Mouse (Mus musculus) liver, embryonic 12.5 days (tissue): ENCODE data around the gene Hebp1. TPM values are rescaled to one million over a fixed set of nuclear protein-coding genes. Genes with fewer than 3 reads are reported as not detected.
A peak's percentile ranks its signal among the peaks of the same experiment; 100 is the strongest.

Experiments
- ATAC-seq: fragments of 200-750 bp; cut with Nextera tagmentation; 2 replicates; pipeline ENCODE4 v1.8.0; 2017; ENCODE audit warnings: moderate number of reproducible peaks, mild to moderate bottlenecking, moderate library complexity
- H3K27ac ChIP-seq: fragments of 300-500 bp; sonication (generic); 2 replicates; pipeline ENCODE4 v1.5.1; 2016; ENCODE audit warnings: mild to moderate bottlenecking
- H3K27me3 ChIP-seq: fragments of 300-500 bp; sonication (generic); replicated peaks from 2 replicates; pipeline ENCODE4 v1.6.1; 2016; ENCODE audit warnings: mild to moderate bottlenecking, moderate library complexity
- H3K36me3 ChIP-seq: fragments of 300-500 bp; sonication (generic); 2 replicates; pipeline ENCODE4 v1.6.1; 2016; ENCODE audit warnings: mild to moderate bottlenecking, moderate library complexity
- H3K4me1 ChIP-seq: fragments of 300-500 bp; sonication (generic); 2 replicates; pipeline ENCODE4 v1.6.1; 2016
- H3K4me2 ChIP-seq: fragments of 300-500 bp; sonication (generic); 2 replicates; pipeline ENCODE4 v1.6.1; 2016; ENCODE audit warnings: mild to moderate bottlenecking, moderate library complexity
- H3K4me3 ChIP-seq: fragments of 300-500 bp; sonication (generic); 2 replicates; pipeline ENCODE4 v1.5.1; 2016; ENCODE audit warnings: mild to moderate bottlenecking, moderate library complexity
- H3K9ac ChIP-seq: fragments of 300-500 bp; sonication (generic); 2 replicates; pipeline ENCODE4 v1.6.1; 2016; ENCODE audit warnings: mild to moderate bottlenecking, moderate library complexity
- H3K9me3 ChIP-seq: fragments of 300-500 bp; sonication (generic); replicated peaks from 2 replicates; pipeline ENCODE4 v1.6.1; 2016; ENCODE audit warnings: mild to moderate bottlenecking, moderate library complexity
- WGBS: fragments of 180-500 bp; shearing (Covaris S2); methylation state at CpG from one replicate; pipeline ENCODE4 v1.1.7; 2016; ENCODE audit not compliant: insufficient replicate concordance; 5-methylcytosine and 5-hydroxymethylcytosine counted together
- polyA plus RNA-seq: library from polyadenylated mRNA; unstranded; fragments of >200 nt; fragmentation: Nextera tagmentation; extraction: Ambion mirVana; gene quantifications from 2 replicates; pipeline ENCODE4 v1.2.1, GENCODE M21; 2016

The Hebp1 gene
- polyA plus RNA-seq, 1 experiment from 2014 or later: 120 TPM

GRCm38 (mm10) chr6:135157496-135157895 is 40.3 kb downstream of the Hebp1 start:
- Histone ChIP-seq H3K9ac (0 out of 2 replicates have a peak overlapping the region, but pooled peaks have one; percentile 27), H3K9me3 (no peaks in the 10 kb centered on the region), H3K27ac (no peak overlapping the region), H3K4me3 (no peak overlapping the region), H3K4me1 (peaks cover 60% of the 10 kb centered on the region), H3K27me3 (no peaks in the 10 kb centered on the region), H3K4me2 (no peak overlapping the region), H3K36me3 (peaks cover 74% of the 10 kb centered on the region)
- ATAC-seq: peak; percentile 34; the same call in 1 of the 2 replicates
- WGBS: 71% methylated on average over 4 of the region's 4 CpGs

DNA sequence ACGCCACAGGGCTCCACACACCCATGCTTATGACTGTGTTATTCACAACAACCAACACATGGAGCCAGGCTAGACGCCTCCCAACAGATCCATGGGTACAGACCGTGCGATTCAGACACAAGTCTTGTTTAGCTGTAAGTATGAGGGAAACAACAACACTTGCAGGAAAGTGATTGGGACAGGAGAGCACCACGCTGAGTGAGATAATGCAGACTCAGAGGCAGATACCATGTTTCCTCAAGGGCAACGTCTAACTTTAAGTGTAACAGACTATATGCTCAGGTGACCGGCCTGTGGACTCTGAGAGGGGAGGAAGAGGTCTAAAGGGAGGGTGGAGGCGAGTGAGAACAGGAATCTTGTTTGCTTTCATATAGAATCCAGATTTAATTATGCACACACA is 41.2 kb downstream of the Hebp1 start:
- 41% methylated on average over 8 of the region's 8 CpGs for WGBS
- no peak overlapping the region for H3K4me2 ChIP-seq
- H3K36me3 ChIP-seq: peaks cover 76% of the 10 kb centered on the region
- no peaks in the 10 kb centered on the region for H3K9me3 ChIP-seq
- H3K27ac ChIP-seq: no peak overlapping the region
- H3K4me1 ChIP-seq: peaks cover 53% of the 10 kb centered on the region
- no peaks in the 10 kb centered on the region for H3K27me3 ChIP-seq
- H3K9ac ChIP-seq: 0 out of 2 replicates have a peak overlapping the region, but pooled peaks have one; percentile 5
- no peak overlapping the region for H3K4me3 ChIP-seq
- peak; percentile 58 for ATAC-seq

GRCm38 (mm10) chr6:135153719-135154118 is 44.1 kb downstream of the Hebp1 start:
- 84% methylated on average over 5 of the region's 5 CpGs for WGBS
- H3K9me3 ChIP-seq: no peaks in the 10 kb centered on the region
- ATAC-seq: no peak
- no peak overlapping the region for H3K4me3 ChIP-seq
- H3K27ac ChIP-seq: no peak overlapping the region
- peaks cover 26% of the 10 kb centered on the region for H3K4me1 ChIP-seq
- H3K27me3 ChIP-seq: no peaks in the 10 kb centered on the region
- peaks cover 78% of the 10 kb centered on the region for H3K36me3 ChIP-seq
- H3K9ac ChIP-seq: no peak overlapping the region
- no peak overlapping the region for H3K4me2 ChIP-seq

GRCm38 (mm10) chr6:135150311-135150710 is 47.5 kb downstream of the Hebp1 start:
- Histone ChIP-seq H3K27me3 (no peaks in the 10 kb centered on the region), H3K4me2 (no peak overlapping the region), H3K4me1 (no peaks in the 10 kb centered on the region), H3K9ac (no peak overlapping the region), H3K36me3 (peaks cover 97% of the 10 kb centered on the region), H3K9me3 (no peaks in the 10 kb centered on the region), H3K4me3 (no peak overlapping the region), H3K27ac (no peak overlapping the region)
- peak; percentile 48 for ATAC-seq
- WGBS: 26% methylated on average over 5 of the region's 5 CpGs

GRCm38 (mm10) chr6:135149722-135150121 is 48.1 kb downstream of the Hebp1 start:
- no peak overlapping the region for H3K4me2 ChIP-seq
- H3K9ac ChIP-seq: no peak overlapping the region
- peak; percentile 44; the same call in 1 of the 2 replicates for ATAC-seq
- H3K9me3 ChIP-seq: no peaks in the 10 kb centered on the region
- H3K36me3 ChIP-seq: peaks cover 97% of the 10 kb centered on the region
- H3K4me1 ChIP-seq: no peaks in the 10 kb centered on the region; the same call in 1 of the 2 replicates
- WGBS: 73% methylated on average over 4 of the region's 4 CpGs
- H3K4me3 ChIP-seq: no peak overlapping the region
- no peaks in the 10 kb centered on the region for H3K27me3 ChIP-seq
- H3K27ac ChIP-seq: no peak overlapping the region

GRCm38 (mm10) chr6:135149175-135149574 is 48.6 kb downstream of the Hebp1 start:
- 0 out of 2 replicates have a peak, but pooled peaks have one; percentile 3 for ATAC-seq
- H3K4me2 ChIP-seq: no peak overlapping the region
- peaks cover 97% of the 10 kb centered on the region for H3K36me3 ChIP-seq

DNA sequence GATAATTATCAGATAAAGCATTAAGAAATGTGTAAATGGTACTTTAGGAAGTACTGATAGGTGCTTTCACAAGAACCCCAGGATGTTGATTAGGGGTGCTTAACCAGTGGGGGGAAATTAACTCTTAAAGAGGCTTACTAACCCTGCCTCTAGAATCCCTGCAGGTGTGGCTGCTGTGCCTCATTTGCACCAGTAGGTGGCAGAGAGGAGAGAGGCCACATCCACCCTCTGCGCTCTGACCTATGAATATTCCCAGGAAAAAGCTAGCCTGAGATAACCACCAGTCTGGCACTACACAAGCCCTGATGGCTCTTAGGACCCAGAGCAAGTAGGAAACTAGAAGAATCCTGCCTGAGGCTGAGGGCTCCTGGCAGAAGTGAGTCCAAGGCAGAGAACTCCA is 49.3 kb downstream of the Hebp1 start:
- Histone ChIP-seq H3K9me3 (no peaks in the 10 kb centered on the region), H3K4me2 (no peak overlapping the region), H3K4me1 (peaks cover 4% of the 10 kb centered on the region; the same call in 1 of the 2 replicates), H3K4me3 (no peak overlapping the region), H3K27ac (no peak overlapping the region), H3K9ac (no peak overlapping the region), H3K27me3 (no peaks in the 10 kb centered on the region), H3K36me3 (peaks cover 97% of the 10 kb centered on the region)
- WGBS: 35% methylated on average over 1 of the region's 1 CpGs
- peak; percentile 14; the same call in 1 of the 2 replicates for ATAC-seq

More at GRCm38 (mm10) chr6:135149175-135149574, 48.6 kb downstream of the Hebp1 start:
- WGBS: 80% methylated on average over 4 of the region's 4 CpGs
- Histone ChIP-seq H3K27me3 (no peaks in the 10 kb centered on the region), H3K27ac (no peak overlapping the region), H3K4me1 (no peaks in the 10 kb centered on the region; the same call in 1 of the 2 replicates), H3K9ac (no peak overlapping the region), H3K4me3 (no peak overlapping the region), H3K9me3 (no peaks in the 10 kb centered on the region)

- H3K9ac ChIP-seq: no peak overlapping the region
- H3K4me3 ChIP-seq: no peak overlapping the region
- H3K9me3 ChIP-seq: no peaks in the 10 kb centered on the region
- no peak for ATAC-seq
- H3K27me3 ChIP-seq: no peaks in the 10 kb centered on the region
- no peak overlapping the region for H3K4me2 ChIP-seq
- no peak overlapping the region for H3K27ac ChIP-seq
- H3K4me1 ChIP-seq: peaks cover 7% of the 10 kb centered on the region; the same call in 1 of the 2 replicates
- 89% methylated on average over 5 of the region's 5 CpGs for WGBS
- peaks cover 97% of the 10 kb centered on the region for H3K36me3 ChIP-seq
These were observed 51.8 kb downstream of the Hebp1 start for GRCm38 (mm10) chr6:135145976-135146375.

- Histone ChIP-seq H3K4me2 (no peak overlapping the region), H3K4me1 (peaks cover 7% of the 10 kb centered on the region; the same call in 1 of the 2 replicates), H3K27ac (no peak overlapping the region), H3K9me3 (no peaks in the 10 kb centered on the region), H3K9ac (no peak overlapping the region), H3K4me3 (no peak overlapping the region), H3K27me3 (no peaks in the 10 kb centered on the region), H3K36me3 (peaks cover 100% of the 10 kb centered on the region)
- WGBS: 9% methylated on average over 3 of the region's 3 CpGs
- no peak for ATAC-seq
These were observed 53.3 kb downstream of the Hebp1 start for GRCm38 (mm10) chr6:135144516-135144915.

DNA sequence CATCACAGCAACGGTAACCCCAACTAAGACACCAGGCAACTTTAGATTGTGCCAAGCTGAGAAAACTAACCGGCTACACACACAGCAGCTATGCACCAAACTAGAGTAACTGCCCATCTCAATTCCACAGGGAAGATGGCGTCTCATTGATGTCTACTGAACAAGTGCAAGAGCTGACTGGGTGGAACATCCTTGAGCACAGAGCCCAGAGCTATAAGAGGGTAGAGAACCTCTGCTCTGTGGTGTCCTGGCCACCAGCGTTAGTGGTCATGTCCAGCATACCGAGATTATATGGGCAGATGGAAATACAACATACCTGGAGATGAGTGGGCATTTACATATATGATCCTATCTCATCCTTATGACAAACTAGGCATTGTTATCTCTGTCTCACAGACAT is 54.7 kb downstream of the Hebp1 start:
- no peak overlapping the region for H3K27ac ChIP-seq
- H3K9me3 ChIP-seq: no peaks in the 10 kb centered on the region
- no peak overlapping the region for H3K9ac ChIP-seq
- no peak overlapping the region for H3K4me3 ChIP-seq
- H3K4me1 ChIP-seq: peaks cover 7% of the 10 kb centered on the region; the same call in 1 of the 2 replicates
- no peak for ATAC-seq
- H3K4me2 ChIP-seq: no peak overlapping the region
- peaks cover 100% of the 10 kb centered on the region for H3K36me3 ChIP-seq
- H3K27me3 ChIP-seq: no peaks in the 10 kb centered on the region
- WGBS: 86% methylated on average over 5 of the region's 5 CpGs

DNA sequence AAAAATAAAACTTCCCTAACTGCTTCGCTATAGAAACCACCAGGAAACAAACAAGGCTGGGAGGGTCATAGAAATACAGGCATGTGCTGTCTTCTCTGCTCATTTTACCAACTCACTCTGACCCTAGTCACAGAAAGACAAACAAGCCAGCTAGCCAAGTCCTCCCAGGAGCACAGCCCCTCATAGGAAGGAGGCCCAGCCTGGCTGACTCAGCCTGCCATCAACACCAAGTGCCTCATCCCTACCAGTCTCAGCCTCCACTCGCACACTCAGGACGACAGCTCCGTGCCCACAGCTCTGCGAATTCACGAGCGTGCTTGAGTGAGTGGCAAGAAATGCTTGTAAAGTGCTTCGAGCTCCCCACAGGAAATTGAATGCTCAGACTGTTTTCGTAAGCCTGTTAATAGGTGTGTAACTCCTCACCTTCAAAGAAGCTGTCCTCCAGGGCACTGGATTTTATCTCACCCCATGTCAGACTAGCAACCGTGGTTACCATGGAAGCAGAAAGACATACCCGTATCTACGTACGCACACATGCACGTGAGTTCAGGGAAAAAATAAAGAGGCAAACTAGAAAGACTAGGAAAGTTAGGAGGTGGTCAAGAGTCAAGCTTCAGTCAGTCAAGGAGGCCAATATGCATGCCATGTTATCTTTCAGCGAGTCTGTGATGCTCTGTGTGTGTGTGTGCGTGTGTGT is 56.2 kb downstream of the Hebp1 start:
- H3K9ac ChIP-seq: no peak overlapping the region
- no peaks in the 10 kb centered on the region for H3K27me3 ChIP-seq
- no peak overlapping the region for H3K27ac ChIP-seq
- no peaks in the 10 kb centered on the region for H3K9me3 ChIP-seq
- H3K4me1 ChIP-seq: peaks cover 7% of the 10 kb centered on the region; the same call in 1 of the 2 replicates
- H3K36me3 ChIP-seq: peaks cover 100% of the 10 kb centered on the region
- no peak for ATAC-seq
- no peak overlapping the region for H3K4me2 ChIP-seq
- no peak overlapping the region for H3K4me3 ChIP-seq
- WGBS: 84% methylated on average over 16 of the region's 16 CpGs

DNA sequence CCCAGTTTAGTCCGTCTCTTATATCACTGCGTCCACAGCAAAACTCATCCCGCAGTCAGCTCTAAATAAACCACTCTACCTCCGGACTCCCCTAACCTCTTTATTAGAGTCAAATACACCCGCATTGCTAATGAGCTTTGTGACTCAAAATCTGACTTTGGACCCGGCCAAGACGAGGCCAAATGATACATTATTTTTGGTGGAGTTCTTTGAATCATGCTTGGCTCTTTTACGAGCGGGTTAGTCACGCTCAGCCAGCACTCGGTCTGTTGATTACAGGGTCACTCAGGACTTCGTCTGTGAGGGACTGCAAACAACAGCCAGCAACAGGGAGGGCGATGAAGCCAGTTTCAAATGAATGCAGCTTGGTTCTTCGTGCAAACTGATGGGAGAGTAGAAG is 59.1 kb downstream of the Hebp1 start:
- H3K36me3 ChIP-seq: peaks cover 100% of the 10 kb centered on the region

More for the DNA sequence above, 59.1 kb downstream of the Hebp1 start:
- Histone ChIP-seq H3K9ac (no peak overlapping the region), H3K27me3 (no peaks in the 10 kb centered on the region), H3K4me2 (no peak overlapping the region), H3K9me3 (no peaks in the 10 kb centered on the region), H3K27ac (no peak overlapping the region), H3K4me1 (peaks cover 5% of the 10 kb centered on the region; the same call in 1 of the 2 replicates), H3K4me3 (no peak overlapping the region)
- no peak for ATAC-seq
- 89% methylated on average over 14 of the region's 14 CpGs for WGBS
